Mouse (Mus musculus) WW6 (cell line): ENCODE results near the gene Lrmda.

Experiments used
- DNase-seq: peaks from one replicate; pipeline ENCODE4 v3.0.0-alpha.2; 2013; ENCODE audit warnings: low read depth, low spot score

Lrmda gene

DNA sequence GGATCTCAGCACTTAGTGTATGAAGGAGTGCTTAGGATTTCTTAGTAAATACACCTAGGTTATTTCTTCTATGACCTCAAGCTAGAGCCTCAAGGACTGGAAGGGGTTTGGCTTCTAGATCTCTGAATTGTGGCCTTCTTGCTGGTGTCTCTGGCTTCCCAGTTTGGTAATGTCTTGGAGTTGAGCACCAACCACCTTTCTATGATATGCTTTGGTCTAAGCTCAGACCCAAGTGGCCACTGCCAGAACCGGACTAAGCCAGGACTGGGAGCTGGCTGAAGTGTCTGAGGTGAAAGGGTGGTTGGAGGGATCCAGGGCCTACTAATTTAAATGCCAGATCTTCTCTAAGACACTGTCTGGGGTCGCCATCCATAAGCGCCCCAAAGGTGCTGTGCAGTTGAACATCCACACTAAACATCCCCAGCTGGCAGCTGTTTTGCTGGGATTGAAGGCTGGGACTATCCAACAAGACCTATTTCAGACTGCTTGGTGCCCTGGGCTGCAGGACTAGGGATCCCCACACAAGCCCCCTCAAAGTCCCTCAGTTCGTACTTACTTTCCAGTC lies 27.1 kb upstream of the Lrmda start:
- DNase-seq: no peak

DNA sequence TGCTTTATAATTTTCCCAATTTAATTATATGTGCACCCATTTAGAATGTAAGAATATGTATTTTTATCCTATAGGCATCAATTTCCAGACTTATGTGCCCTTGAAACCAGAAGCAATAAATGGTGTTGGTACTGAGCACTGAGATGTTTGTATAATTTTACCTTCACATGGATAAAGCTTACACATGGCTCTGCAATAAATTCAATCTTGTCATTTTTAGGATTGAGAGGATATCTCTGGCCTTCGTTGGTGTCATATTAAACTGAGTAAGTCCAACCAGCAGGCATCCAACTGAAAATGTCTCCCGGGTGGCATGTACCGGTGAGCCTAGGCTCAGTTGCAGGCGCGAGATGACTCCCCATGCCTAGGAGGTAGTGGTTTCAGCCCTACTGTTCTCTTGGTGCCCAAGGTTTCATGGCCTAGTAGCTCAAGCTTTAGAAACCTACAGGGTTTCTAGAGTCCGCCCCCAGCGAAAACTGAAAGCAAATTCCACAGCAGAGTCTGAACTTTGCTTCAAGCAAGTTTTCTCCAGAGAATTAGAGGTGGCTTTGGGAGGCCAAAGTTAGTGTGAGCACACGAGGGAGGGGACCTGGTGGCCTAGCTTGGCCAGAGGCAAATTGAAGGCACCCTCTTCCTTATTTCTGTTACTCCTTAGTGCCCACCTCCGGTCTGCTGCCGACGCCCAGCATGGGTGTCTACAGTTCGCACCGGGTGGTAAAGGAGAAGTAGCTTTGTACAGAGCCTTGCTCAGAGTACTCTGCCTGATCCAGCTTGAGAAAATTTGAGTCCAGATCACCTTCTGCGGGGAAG lies 26.1 kb upstream of the Lrmda start:
- DNase-seq: no peak

- no peak for DNase-seq
These were observed 25.2 kb upstream of the Lrmda start for GRCm38 (mm10) chr14:21994061-21994990.

DNA sequence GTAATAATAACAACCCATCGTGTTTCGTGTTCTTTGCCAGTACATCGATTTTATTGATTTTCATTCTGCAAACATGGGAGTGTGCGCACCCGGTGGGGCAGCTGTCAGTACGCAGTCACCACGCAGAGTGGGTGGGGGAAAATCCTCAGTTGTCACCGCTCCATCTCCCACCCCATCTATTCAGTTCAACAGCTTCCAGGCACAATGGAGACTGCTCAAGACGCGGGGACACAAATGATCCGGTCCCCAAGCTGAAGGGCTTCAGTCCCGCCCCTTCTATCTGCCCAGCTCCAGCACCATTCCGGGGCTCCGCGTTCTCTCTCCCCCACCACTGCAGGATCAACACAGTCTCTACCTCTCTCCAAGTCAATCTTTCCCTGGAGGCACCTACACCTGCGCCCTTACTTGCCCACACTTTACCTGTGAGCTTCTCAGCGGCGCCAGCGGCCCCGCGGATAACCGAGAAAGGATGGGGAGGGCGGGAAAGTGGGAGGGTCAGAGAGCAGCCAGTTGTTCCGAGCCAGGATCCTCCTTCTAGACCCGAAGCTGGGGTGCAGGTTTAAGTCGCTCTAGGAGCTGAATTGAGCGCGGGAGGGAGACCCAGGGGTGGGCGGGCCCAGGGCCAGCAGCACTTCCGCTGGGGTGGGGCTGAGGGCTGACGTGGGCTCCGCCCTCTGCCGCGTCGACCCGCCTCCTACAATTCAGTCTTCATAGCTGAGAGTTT lies 24.3 kb upstream of the Lrmda start:
- DNase-seq: no peak

DNA sequence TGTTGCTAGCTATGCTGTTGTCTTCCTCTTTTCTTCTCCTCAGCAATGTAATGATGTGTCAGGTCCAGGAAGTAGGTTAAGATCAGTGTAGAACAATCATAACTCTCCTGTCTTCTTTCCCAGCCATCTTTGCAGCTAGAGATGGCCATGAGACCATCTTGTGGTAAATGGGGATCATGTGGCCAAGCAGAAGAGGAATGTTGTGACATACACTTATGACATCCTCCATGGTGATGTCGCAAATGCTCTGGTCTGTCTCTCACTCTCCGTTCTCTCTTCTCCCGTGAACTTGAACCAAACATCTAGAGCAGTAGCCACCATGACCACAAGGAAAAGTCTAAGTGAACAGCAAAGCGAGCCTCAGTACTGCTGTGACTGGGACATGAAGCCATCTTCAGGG lies 19.9 kb upstream of the Lrmda start:
- no peak for DNase-seq

GRCm38 (mm10) chr14:22003231-22003630 lies 16.3 kb upstream of the Lrmda start:
- no peak for DNase-seq

DNA sequence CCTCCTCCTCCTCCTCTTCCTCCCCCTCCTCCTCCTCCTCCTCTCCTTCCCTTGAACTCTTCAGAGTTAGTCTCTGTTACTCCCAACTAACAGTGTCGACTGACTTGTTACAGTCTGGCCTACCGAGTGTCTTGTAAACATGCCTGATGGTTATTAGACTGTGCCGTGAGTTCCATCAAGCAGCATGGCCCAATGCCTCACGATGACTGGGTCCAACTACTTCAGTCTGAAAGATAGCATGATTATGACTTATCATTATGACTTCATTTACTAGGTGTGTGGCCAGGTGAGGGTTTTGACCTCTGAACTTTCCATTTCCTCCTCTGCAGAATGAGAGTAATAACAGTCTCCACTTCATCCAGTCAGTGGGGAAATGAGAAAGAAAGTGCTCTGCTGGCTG lies 15.9 kb upstream of the Lrmda start:
- DNase-seq: no peak

- no peak for DNase-seq
These were observed 14.6 kb upstream of the Lrmda start for GRCm38 (mm10) chr14:22004943-22005342.

GRCm38 (mm10) chr14:22007006-22007405 lies 12.5 kb upstream of the Lrmda start:
- DNase-seq: no peak

DNA sequence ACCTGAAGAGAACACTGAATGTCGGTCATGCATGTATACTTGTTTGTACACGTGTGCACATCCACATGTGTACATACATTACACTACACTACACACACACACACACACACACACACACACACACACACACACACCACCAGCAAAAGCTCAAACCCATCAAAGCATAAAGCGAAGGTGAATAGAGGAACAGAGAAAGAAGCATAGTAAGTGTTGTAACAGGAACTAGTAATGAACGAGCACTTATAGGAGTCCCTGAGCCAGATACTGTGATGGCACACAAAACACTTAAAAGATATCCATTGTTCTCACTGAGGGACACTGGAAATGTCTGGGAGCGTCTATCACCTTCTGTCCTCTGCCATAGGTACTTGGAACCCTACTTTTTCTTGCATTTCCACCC lies 5.2 kb upstream of the Lrmda start:
- DNase-seq: no peak

GRCm38 (mm10) chr14:22014781-22015180 lies 4.7 kb upstream of the Lrmda start:
- DNase-seq: no peak

GRCm38 (mm10) chr14:22017011-22017410 lies 2.5 kb upstream of the Lrmda start:
- DNase-seq: no peak

GRCm38 (mm10) chr14:22019949-22020845 lies 685 bp downstream of the Lrmda start:
- DNase-seq: no peak

GRCm38 (mm10) chr14:22020885-22021284 lies 1.4 kb downstream of the Lrmda start:
- DNase-seq: no peak

DNA sequence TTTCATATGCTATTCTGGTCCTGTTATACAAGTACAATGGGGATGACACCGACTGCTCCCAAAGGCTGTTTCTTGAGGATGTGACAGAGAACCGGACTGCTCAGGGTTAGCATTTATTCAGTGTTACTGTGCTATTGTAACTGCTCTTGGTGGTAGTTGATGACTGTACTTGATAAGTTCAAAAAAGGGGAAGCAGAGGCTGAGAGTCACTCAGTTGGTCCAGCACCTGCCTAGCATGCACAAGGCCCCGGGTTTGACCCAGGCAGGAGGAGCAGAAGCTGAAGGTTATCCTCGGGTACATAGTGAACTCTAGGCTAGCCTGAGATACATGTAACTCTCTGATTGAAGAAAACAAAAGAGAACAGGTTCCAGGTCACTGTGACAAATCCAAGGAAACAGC lies 4.0 kb downstream of the Lrmda start:
- no peak for DNase-seq

DNA sequence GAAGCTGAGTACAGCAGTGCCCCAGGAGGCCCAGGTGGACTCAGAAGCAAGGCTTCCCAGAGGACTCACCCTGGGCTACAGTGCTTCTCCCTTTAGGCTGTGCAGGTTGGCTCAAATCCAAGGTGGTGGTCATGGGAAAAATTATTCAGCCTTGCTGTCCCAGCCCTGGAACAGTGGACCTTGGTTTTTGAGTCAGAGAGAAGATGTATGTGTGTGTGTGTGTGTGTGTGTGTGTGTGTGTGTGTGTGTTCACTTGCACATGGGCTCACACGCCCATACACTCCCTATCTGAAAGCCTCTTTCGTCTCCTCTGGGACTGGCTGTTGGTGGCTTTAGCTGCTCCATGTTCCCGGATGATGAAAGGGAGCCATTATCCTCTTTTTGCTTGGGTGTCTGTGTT lies 16.4 kb downstream of the Lrmda start:
- no peak for DNase-seq

GRCm38 (mm10) chr14:22036338-22036737 lies 16.8 kb downstream of the Lrmda start:
- no peak for DNase-seq

- DNase-seq: no peak
These were observed 17.4 kb downstream of the Lrmda start for GRCm38 (mm10) chr14:22036802-22037497.

DNA sequence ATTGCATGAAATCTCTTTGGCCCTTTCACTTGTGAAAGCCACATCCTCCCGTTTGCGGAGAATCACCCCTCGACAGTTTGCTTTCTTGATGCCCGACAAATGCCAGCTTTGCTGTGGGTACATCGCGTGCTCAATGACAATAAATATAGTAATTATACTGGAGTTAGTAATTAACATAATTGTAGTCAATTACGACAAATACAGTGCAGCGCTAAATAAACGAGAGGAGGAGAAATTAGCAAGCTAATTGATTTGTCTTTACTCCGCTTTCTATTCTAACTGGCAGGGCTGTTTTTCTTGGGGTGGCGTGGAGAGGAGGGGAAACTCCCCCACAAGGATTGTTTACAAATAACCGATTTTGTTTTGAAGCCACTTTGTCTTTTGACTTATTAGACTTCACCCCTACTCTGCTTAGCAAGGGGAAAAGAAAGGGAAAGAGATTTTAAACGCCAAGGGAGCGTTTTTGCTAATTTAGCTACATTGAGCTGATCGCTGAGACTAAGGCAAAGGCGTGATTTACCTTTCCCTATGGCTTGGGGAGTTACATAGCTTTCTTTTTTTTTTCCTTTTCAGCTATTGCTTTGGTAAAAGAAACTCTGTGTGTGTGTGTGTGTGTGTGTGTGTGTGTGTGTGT lies 18.1 kb downstream of the Lrmda start:
- no peak for DNase-seq

- no peak for DNase-seq
These were observed 22.6 kb downstream of the Lrmda start for GRCm38 (mm10) chr14:22042146-22042545.
